Mouse (Mus musculus): Measurements from ENCODE around the gene Vrk2. TPM values are rescaled to one million over a fixed set of nuclear protein-coding genes. Genes with fewer than 3 reads are reported as not detected.

Vrk2 gene
- total RNA-seq, 2 experiments from 2014 or later: 14.4 to 17.9 TPM

- no peak for DNase-seq (ENCODE audit: low spot score in 2 of 2)
Observed at GRCm38 (mm10) chr11:26434229-26434628, 159.6 kb downstream of the Vrk2 start.

GRCm38 (mm10) chr11:26421472-26421871 is 172.3 kb downstream of the Vrk2 start:
- DNase-seq (ENCODE audit: low spot score in 2 of 2): no peak

Other genes starting within 250 kb of the Vrk2 start
- 10 to 100 TPM; 18.2 to 20.4 TPM for gene Fancl, start 207.9 kb downstream of the Vrk2 start, total RNA-seq (2021)
- gene Gm6899, start 758 bp downstream of the Vrk2 start, total RNA-seq (2021): not detected

Measured in adrenal gland, postnatal 4 days (tissue).